Mouse (Mus musculus) left cerebral cortex, adult 18-20 months (tissue): ENCODE data around the gene Fryl. TPM values are rescaled to one million over a fixed set of nuclear protein-coding genes. Genes with fewer than 3 reads are reported as not detected.
A peak's percentile ranks its signal among the peaks of the same experiment; 100 is the strongest.

Source experiments
- DNase-seq, 2 experiments: peaks; one replicate each; pipeline ENCODE4 v3.0.0; 2021 to 2022; ENCODE audit warnings: low spot score in 2 of 2, mixed read lengths in 1 of 2
- total RNA-seq, 2 experiments: library from RNA; stranded (reverse); gene quantifications; 2 replicates each; pipeline ENCODE4 v1.2.3; 2021

The Fryl gene
- total RNA-seq, 2 experiments from 2014 or later: 54.2 to 57.5 TPM

DNA sequence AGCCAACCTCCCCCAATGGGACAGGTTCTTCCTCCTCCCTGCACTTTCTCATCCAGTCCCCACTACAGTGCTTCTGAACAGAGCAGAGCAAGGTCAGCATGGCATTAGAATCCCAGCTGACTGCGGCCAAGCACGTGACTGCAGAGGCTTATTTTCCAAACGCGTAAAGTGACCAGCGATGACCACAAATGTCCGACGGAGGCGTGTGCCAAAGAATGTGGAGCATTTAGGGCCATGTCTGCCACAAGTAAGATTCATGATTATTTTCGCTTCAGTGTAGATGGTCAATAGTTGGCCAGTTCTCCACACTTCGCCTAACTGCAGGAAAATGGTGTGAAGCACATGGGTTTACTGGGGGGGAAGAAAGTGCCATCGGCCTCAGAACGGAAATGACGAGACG lies 137.6 kb downstream of the Fryl start:
- no peak for DNase-seq

DNA sequence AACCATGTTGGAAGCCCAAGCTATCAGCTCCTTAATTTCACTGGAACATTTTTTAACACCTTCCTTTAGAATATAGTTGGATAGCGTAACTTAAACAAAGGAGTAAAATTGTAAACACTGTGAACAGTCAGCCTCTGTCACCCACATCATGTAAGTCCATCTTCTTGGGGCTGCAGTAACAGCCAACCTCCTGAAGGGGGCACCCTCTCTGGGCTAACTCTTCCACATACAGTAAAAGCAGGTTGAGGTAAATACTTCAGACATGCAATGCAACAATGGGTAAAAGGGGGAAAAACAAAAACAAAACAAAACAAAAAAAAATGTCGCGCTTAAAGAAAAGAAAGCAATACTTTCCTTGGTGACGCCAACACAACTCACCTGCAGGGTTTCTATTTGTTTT lies 141.5 kb downstream of the Fryl start:
- DNase-seq: no peak

DNA sequence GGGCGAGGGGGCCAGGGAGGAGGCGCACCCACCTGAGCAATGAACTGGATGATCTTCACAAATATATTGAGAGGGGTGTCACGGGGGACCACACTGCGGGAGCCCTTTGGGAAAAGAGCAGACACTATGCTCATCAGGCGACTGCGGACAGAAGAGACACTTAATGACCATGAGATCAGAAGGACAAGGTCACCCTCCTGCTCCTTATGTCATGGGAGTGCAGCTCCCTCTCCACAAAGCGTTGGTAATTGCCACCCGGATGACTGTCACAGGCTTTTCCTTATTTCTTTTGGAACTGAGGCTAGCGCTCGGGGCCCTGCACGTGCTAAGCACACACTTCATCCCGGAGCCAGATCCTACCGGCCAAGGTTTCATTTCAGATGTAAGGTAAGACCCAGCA lies 144.1 kb downstream of the Fryl start:
- no peak for DNase-seq

DNA sequence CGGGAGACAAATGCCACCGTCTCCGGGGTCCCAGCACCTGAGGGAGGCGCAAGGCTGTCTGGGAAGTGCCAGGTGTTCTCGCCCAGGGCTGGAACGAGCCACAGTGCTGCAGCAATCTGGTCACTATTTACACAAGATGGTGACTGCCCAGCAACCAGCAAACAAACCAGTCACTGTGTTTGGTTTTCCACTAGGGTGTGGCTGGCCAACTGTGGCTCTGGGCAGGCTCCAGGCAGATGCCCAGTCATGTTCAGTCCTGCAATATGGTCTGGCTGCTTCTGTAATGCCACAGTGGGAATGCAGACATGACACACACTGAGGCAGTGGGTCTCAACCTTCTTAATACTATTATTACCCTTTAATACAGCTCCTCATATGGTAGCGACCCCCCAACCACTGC lies 152.8 kb downstream of the Fryl start:
- DNase-seq: no peak

DNA sequence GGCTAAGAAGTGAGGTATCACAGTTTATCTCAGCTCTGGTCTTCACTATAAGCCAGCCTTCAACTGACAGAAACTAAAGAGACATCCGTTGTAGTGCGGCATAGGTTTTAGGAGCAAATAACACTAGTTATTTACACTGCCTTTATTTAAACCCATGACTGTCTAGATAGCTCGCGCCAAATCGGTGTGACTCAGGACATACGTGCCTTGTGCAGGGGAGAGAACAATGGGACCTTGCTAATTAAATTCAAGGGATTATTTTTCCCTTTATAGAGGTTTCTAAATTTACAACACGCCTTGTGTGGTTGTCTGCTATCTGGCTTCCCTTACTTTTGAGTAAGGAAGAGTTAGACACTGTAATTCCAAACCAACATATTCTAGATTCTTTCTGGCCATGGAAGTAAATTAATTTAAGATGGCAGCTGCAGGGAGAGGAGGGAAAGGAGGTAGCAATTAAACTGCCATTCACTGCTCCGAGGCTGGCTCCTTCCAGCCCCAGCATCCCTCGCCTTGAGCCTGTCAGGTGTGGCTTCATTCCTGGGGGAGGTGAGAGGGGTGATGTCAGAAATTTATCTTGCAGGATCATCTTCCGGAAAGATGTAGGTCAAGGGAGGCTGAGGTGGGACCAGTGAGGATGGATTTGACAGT lies 154.0 kb downstream of the Fryl start:
- DNase-seq: no peak

DNA sequence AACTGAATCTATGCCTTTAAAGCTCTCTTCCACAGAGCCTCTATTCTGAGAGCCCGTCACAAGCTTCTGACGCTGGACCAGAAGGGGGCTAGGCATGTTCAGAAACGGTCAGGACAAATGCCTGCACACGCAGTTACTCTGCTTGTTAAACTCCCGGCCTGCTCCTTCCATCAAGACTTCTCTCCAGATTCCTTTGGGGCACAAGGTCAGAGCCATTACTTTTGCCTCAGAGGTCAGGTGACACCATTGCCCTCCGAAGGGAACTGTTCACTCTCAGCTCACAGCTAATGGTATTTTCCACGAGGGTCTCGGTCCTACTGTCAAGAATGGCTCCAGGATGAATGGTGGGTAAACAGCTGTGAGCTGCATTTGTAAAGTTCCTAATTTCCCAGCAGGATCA lies 164.2 kb downstream of the Fryl start:
- DNase-seq: no peak

DNA sequence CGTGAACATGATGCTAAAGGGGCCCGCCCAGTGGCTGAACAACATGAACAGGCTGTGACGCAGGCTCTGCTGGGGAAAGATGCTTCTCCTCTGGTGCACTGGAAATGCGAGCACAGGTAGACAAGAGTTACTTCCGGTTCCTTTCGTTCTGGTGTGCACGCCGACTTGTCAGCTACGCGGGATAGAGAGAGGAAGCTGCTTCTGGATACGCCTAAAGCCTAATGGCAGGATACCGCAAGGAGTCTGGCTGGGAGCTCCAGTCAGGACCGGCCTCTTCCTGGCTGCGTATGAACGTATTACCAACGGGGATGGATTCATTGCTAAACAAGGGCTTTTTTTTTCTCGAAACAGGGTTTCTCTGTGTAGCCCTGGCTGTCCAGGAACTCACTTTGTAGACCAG lies 167.3 kb downstream of the Fryl start:
- no peak for DNase-seq

DNA sequence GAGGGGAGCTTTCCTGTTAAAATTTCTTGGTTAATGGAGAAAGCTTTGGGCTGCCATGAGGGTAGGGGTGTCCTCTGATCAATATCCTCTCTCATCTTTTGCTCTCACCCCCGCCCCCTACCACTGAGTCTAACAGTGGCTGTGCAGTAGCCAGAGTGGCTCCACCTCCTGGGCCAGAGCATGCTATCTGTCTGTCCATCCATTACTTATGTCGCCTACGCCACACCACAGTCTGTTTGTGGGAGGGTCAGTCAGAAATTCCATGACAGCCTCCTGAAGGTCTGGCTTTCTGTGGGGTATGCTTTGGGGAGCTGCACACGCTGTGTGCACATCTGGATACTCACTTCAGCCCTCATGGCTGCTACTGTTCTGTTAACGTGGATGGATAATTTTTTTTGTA lies 174.9 kb downstream of the Fryl start:
- DNase-seq: no peak

DNA sequence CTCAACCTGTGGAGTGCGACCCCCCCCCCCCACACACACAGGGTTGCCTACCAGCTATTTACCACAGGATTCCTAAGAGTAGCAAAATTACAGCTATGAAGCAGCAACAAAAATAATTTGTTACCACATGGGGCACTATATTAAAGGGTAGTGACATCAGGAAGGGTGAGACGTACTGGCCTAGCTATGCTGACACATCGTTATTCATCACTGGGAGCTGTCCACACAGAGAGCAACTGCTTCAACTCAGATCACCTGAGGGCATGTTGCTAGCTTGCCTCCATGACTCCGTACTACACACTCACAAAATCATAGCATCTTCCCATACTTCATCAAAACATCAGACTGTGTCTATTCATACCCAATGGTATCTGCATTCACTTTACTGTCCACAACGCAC lies 176.6 kb downstream of the Fryl start:
- DNase-seq: no peak

DNA sequence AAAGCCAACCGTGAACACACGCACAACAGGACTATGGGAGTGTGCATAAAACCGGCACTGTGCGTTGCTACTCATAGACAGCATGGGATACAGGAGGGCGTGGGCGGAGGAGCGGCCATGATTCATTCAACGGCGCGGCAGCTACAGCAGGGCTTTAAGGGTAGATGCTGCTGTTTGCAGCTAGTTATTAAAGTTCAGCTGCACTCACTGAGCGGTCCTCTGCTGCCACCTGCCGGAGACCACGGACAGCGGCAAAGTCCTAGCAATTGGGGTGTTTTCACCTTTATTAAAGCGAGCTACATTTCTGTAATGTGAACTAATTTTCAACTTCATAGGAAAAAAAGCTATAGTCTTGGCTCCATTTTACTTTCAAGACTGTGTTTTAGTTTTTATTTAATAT lies 185.1 kb downstream of the Fryl start:
- peak; percentile 85 to 91 for DNase-seq

DNA sequence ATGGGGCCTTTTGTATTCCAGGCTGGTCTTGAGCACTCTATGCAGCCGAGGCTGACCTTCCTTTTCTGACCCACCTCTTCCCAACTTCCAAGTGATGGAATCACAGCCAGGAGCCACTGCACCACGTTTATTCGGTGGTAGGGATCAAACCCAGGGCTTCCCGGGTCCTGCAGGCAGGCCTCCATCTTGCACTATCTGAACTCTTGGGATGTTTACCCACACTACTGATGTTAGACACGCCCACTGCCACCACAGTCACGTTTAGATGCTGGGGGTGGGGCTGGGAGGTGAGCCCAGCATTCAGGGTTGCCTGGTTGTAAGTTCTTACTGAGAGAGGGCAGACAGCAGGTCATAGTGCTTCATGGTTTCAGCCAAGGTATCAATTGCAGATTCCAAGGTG lies 189.5 kb downstream of the Fryl start:
- DNase-seq: no peak

DNA sequence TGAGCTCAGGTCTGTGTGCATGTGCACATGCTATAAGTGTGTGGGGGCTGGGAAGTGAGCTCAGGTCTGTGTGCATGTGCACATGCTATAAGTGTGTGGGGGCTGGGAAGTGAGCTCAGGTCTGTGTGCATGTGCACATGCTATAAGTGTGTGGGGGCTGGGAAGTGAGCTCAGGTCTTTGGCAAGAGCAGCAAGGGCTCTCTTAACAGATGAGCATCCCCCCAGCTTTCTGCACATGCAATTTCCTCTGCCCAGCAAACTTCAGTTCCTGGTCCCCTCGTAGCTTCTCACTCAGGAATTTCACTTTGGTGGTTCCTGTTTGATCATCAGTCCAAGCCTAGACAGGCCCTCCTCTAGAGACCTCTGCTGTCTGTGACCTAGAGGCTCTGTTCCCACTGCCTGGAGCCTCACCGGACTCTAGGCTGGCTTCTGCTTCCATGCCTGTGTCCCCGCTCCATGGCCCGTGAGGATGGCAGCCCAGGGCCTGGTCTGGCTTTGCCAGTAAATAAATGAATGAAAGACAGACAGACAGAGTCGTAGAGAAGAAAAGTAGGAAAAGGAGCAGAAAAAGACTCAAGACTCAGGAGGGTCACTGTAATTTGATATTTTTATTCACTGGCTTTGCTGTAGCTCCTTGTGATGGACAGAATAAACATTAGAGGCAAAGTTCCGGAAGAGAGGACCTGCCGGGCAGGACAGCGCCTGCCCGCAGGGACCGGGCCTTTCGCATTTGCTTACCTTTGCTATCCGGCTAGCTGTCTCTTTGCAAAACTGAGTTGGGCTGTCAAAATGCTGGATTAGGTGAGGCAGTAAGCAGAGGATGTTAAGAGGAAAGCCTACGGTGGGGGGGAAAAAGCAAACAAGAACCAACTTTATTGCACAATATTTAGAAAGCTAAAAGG lies 192.4 kb downstream of the Fryl start:
- no peak for DNase-seq

DNA sequence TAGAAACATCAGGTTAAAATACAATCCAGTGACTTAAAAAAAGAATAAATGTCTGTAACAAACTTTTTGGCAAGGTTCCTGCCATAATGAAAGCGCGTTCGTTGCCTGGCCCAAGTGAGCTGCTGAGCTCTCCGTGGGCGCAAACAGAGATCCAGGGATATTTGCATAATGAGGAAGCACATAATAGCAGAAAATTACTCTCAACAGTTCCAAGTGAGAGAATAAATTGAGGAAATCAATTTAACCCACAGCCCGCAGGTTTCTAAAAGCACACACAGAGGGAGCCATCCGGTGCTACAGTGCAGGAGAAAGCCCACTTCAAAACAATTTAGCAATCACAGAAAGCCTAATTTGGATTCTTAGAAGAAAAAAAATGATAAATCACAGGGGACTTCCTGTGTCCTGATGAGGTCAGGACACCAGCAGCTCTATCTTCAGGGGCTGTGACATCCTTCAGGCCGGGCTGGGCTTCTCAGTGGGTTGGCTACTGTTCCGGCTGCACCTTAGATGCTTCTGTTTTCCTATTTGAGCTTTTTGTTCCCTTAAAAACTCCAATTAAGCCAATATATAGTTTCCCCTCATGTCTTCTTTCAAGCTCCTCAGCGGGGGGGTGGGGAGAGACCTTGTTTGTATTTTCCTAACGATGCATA lies 194.8 kb downstream of the Fryl start:
- DNase-seq: no peak

DNA sequence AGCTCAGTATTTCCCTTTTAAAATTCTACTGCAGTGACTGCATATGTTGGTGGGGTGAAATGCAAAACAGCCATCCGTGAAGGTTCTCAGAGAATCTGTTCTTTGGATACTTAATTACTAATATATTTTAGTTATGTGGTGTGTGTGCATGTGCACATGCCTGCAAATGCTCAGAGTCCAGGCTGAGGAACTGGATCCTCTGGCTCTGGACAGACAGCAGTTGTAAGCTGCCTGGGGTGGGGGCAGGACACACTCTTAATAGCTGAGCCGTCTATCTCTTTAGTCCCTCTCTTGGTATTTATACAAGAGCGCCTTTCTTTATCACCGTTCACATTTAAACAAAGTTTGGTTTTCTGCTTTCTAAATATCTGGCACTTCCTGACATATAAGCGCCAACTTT lies 199.5 kb downstream of the Fryl start:
- no peak for DNase-seq

DNA sequence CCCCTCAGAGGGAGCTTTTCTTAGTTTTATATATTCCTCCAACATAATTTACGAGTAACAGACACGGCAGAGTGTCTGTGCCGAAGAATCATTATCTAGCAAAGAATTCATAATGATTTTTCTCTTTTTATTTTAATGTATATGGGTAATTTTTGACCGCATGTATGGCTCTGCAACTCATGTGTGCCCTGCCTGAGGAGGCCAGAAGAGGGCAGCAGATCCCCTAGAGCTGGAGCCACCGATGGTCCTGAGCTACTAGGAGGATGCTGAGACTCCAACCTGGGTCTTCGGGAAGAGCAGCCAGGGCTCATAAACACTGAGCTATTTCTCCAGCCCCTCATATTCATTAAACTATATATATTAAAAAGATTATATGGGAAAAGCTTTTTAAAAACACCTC lies 200.0 kb downstream of the Fryl start:
- no peak for DNase-seq

DNA sequence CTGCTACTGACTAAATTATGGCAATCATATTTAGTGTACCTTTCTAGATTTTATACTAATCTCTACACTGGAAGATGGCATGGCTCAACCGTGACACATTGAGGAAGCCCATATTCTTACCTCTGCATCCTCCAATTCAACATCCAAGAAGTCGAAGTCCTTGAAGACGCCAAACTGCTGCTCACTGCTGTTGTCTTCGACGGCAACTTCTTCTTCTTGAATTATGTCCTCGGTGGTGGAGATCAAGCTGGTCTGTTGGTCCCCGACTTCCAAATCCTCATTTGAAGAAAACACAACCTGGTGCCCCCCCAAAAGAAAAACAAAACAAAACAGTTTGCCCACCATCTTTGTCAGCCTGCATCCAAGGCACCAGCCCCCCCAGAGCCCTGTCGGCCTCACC lies 202.5 kb downstream of the Fryl start:
- DNase-seq: no peak

DNA sequence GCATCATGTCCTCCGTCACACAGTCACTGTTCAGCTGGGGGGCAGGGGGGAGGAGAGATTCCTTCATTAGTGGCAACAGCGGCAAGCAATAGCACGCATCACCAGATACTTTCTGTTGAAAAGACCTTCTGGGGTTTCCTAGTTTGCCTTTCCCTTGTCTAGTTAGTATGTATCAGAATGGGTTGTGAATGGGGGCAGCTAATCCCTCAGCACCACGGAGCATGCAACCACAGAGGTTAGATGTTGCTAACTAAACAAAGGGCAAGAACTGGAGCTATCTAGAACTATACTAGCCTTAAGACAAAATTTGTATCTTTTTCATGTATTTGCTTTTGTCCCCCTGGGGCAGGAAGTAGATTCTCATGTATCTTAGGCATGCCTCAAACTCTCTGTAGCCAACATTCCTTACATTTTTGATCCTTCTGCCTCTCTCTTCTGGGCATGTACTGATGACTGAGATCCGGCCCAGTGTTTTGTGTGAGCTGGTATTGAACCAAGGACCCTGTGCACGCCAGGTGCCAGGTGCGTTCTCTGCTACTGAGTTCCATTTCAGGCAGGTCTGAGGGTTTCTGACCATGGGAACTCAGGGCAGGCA lies 208.7 kb downstream of the Fryl start:
- DNase-seq: no peak

DNA sequence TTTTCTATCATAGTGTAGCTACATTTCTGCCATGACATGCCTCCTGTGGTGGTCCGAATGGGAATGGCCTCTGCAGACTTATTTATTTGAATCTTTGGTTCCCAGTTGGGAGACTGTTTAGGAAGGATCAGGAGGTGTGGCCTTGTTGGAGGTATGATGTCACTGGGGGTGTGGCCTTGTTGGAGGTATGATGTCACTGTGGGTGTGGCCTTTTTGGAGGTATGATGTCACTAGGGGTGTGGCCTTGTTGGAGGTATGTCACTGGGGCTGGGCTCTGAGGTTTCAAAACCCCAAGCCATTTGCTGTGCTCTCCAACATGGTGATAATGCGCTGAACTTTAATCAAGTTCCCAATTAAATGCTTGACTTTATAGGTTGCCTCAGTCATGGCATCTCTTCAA lies 212.4 kb downstream of the Fryl start:
- DNase-seq: no peak

DNA sequence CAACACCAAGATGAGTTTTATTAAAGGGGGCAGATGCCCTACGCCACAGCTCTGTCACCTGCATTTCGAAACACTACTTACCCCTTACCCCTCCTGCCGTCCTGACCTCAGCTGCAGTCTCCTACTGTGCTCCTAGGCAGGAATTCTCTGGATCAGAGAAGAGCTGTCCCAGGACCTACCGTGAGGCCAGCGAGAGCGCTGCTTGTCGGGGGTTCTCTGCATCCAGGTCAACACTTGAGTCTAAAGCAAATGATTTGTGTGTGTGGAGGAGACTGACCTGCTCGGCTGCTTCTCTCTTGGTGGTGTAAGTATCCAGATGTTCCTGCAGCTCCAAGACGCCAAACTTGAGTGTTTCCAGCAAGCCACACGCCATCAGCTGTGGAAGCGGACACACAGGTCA lies 223.9 kb downstream of the Fryl start:
- no peak for DNase-seq

DNA sequence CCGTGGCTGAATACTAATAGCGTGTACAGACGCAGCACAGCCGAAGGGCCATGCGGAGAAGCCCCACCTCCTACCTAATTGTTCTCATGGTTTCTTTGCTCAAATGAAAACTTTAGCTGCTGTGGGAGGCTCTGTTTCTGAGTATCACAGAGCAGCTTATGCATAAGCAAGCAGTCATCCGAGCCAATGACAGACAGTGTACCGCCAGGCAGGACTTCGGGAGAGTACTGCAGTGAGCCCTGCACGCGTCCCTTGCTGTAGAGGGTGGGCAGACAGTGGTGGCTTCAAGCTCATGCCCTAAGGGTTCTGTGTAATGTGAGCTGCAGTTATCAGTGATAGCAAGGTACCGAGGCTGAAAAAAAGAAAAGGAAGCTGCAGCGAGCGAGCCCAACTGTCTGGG lies 227.8 kb downstream of the Fryl start:
- no peak for DNase-seq

DNA sequence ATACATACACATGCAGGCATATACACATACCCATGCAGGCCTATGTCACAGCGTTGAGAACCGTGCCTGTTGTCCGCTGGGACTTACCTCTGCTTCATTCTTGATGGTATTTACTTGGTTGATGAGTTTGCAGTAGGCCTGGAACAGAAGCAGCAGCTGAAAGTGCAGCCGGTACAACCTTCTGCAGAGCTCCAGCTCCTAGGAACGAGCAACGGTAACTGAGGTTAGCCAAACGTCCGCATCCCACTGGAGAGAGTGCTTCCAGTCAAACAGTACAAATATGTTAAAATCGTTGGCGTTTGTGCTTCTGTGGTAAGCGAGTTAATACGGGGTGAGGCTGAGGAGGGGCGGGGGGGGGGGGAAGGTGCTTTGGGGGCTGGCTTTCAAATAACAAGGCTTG lies 232.6 kb downstream of the Fryl start:
- DNase-seq: no peak

DNA sequence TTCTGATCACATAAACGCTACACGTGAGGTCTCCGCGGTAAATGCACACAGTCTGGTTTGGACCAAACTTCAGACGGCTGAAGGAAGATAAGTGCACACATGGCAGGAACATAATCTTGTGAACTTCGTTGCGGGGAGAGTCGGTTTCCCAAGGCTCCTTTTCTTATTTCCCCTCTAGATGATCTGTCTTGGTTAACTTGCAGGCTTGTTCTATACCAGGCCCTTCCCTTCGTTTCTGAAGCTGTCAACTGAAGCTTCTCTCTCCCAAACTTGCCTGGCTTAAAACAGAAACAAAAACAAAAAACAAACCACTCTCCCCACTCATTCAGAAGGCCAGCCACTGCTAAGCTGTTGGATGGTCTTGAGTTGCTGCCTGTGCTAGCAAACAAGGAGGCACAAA lies 241.7 kb downstream of the Fryl start:
- no peak for DNase-seq
